Mouse (Mus musculus): ENCODE results near the gene Amz1. TPM values are rescaled to one million over a fixed set of nuclear protein-coding genes. Genes with fewer than 3 reads are reported as not detected.

Amz1 gene
- total and polyA plus RNA-seq, 2 experiments, result 0.46 to 0.93 TPM

DNA sequence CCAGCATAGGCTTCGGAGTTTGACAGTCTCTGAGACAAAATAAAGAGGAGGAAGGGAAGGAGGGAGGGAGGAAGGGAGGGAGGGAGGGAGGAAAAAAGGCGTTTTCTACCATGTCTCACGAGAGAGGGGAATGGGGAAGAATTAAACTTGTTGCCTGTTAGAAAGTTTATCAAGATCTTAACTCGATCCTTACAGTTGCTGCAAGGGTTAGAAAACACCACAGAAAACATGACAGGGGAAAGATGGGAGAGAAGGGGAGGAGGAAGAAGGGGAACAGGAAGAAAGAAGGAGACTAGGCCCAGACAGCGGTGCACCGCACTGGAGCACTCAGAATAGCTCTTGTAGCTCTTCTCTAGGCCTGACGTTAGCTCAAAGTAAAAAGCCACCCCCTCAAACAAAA, 48.2 kb downstream of the Amz1 start:
- 73% methylated on average over 7 of the region's 7 CpGs for WGBS
- Histone ChIP-seq H3K9ac (ENCODE audit: low read depth, low read length) (no peak overlapping the region), H3K27me3 (ENCODE audit: control insufficient read depth, insufficient read depth, low read length) (no peaks in the 10 kb centered on the region), H3K79me2 (ENCODE audit: control insufficient read depth, insufficient read depth, low read length) (peaks cover 18% of the 10 kb centered on the region; the same call in 1 of the 2 replicates), H3K4me3 (ENCODE audit: insufficient read depth, low read depth, low read length) (no peak overlapping the region), H3K27ac (replicated peaks; ENCODE audit: insufficient read depth, low read depth, low read length) (peak overlapping the region; percentile 39; the same call in 1 of the 2 replicates), H3K4me1 (ENCODE audit: control insufficient read depth, insufficient read depth, low read length) (peaks cover 13% of the 10 kb centered on the region), H3K36me3 (ENCODE audit: control insufficient read depth, insufficient read depth, low read length) (peaks cover 8% of the 10 kb centered on the region)
- DNase-seq (ENCODE audit: extremely low read depth, low read depth, low spot score), result no peak
- TF ChIP-seq CTCF (IDR thresholded peaks at IDR 0.05; ENCODE audit: low read depth, low read length), result no peak
- TF ChIP-seq POLR2A (IDR thresholded peaks at IDR 0.05; ENCODE audit: extremely low read depth, insufficient read depth, low read length), result no peak

DNA sequence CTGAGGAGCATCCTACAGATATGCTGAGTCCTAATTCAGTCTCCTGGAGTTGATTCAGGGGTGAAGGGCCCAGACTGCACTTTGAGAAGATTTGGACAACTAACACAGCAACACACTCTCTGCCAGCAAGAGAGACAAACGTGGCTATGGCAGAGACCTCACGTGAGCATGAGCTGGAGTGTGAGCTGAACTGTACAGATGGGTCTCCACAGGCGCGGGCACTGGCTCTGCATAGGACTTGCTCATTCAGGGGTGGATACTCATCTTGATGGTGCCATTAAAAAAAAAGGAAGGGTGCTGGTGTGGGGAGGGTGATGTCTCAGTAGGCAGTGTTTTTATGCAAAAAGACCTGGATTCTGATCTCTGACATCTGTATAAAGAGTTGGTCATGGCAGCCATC, 51.2 kb downstream of the Amz1 start:
- TF ChIP-seq POLR2A (IDR thresholded peaks at IDR 0.05; ENCODE audit: extremely low read depth, insufficient read depth, low read length), result no peak
- no peak for TF ChIP-seq CTCF (IDR thresholded peaks at IDR 0.05; ENCODE audit: low read depth, low read length)
- 82% methylated on average over 4 of the region's 4 CpGs for WGBS
- H3K36me3 ChIP-seq (ENCODE audit: control insufficient read depth, insufficient read depth, low read length), result peaks cover 20% of the 10 kb centered on the region
- 0 out of 2 replicates have a peak, but pooled peaks cover 2% of the 10 kb centered on the region for H3K4me1 ChIP-seq (ENCODE audit: control insufficient read depth, insufficient read depth, low read length)
- DNase-seq (ENCODE audit: extremely low read depth, low read depth, low spot score), result no peak
- no peaks in the 10 kb centered on the region for H3K27me3 ChIP-seq (ENCODE audit: control insufficient read depth, insufficient read depth, low read length)
- H3K9ac ChIP-seq (ENCODE audit: low read depth, low read length), result no peak overlapping the region
- peaks cover 25% of the 10 kb centered on the region; the same call in 1 of the 2 replicates for H3K79me2 ChIP-seq (ENCODE audit: control insufficient read depth, insufficient read depth, low read length)
- H3K27ac ChIP-seq (replicated peaks; ENCODE audit: insufficient read depth, low read depth, low read length), result no peak overlapping the region
- H3K4me3 ChIP-seq (ENCODE audit: insufficient read depth, low read depth, low read length), result no peak overlapping the region

DNA sequence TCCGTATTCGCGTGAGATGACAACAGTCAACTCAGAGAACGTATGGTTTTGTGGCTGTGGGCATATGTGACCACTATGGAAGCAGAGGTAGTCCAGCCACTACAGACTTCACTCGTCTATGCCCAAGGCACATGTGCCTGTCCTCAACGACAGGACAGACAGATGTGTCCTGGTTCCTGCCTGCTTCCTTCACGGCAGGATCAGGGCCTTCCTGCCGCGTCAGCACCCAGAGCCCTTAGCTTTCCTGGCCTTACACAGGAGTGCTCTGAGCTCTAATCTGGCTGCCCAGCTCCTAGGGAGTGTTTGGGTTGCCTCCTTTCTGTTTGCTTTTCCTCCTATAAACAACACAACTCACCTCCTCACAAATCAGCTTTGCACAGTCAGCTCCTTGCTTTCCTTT, 53.0 kb downstream of the Amz1 start:
- H3K27ac ChIP-seq (replicated peaks; ENCODE audit: insufficient read depth, low read depth, low read length), result peak overlapping the region; percentile 15; the same call in 1 of the 2 replicates
- no peak for DNase-seq (ENCODE audit: extremely low read depth, low read depth, low spot score)
- WGBS, result 74% methylated on average over 9 of the region's 9 CpGs
- no peak overlapping the region for H3K4me3 ChIP-seq (ENCODE audit: insufficient read depth, low read depth, low read length)
- no peak overlapping the region for H3K9ac ChIP-seq (ENCODE audit: low read depth, low read length)
- H3K79me2 ChIP-seq (ENCODE audit: control insufficient read depth, insufficient read depth, low read length), result peaks cover 34% of the 10 kb centered on the region; the same call in 1 of the 2 replicates
- H3K4me1 ChIP-seq (ENCODE audit: control insufficient read depth, insufficient read depth, low read length), result 0 out of 2 replicates have a peak, but pooled peaks cover 2% of the 10 kb centered on the region
- TF ChIP-seq CTCF (IDR thresholded peaks at IDR 0.05; ENCODE audit: low read depth, low read length), result no peak
- H3K36me3 ChIP-seq (ENCODE audit: control insufficient read depth, insufficient read depth, low read length), result peaks cover 31% of the 10 kb centered on the region
- H3K27me3 ChIP-seq (ENCODE audit: control insufficient read depth, insufficient read depth, low read length), result no peaks in the 10 kb centered on the region

DNA sequence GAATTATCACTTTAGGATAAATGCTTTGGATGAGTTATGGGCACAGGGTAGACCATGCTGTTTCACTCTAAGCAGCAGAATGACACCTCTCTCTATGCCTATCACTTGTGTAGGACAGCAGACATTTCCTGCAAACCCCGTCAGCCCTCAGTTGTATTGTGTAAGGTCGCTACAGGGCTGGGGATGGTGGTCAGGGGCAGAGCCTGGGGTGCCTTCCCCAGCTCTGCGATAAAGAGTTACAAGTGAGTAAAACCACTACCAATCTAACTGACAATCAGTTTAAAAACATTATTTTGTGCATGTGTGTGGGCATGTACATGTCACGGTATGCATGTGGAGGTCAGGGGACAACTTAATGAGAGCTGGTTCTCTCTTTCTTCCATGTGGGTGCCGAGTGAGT, 57.2 kb downstream of the Amz1 start:
- DNase-seq (ENCODE audit: extremely low read depth, low read depth, low spot score), result no peak
- H3K4me3 ChIP-seq (ENCODE audit: insufficient read depth, low read depth, low read length), result no peak overlapping the region
- peaks cover 38% of the 10 kb centered on the region; the same call in 1 of the 2 replicates for H3K79me2 ChIP-seq (ENCODE audit: control insufficient read depth, insufficient read depth, low read length)
- H3K36me3 ChIP-seq (ENCODE audit: control insufficient read depth, insufficient read depth, low read length), result peaks cover 53% of the 10 kb centered on the region
- WGBS, result 92% methylated on average over 5 of the region's 5 CpGs
- no peak overlapping the region for H3K27ac ChIP-seq (replicated peaks; ENCODE audit: insufficient read depth, low read depth, low read length)
- H3K4me1 ChIP-seq (ENCODE audit: control insufficient read depth, insufficient read depth, low read length), result 0 out of 2 replicates have a peak, but pooled peaks cover 1% of the 10 kb centered on the region
- TF ChIP-seq POLR2A (IDR thresholded peaks at IDR 0.05; ENCODE audit: extremely low read depth, insufficient read depth, low read length), result no peak
- TF ChIP-seq CTCF (IDR thresholded peaks at IDR 0.05; ENCODE audit: low read depth, low read length), result no peak
- H3K9ac ChIP-seq (ENCODE audit: low read depth, low read length), result no peak overlapping the region
- H3K27me3 ChIP-seq (ENCODE audit: control insufficient read depth, insufficient read depth, low read length), result no peaks in the 10 kb centered on the region

DNA sequence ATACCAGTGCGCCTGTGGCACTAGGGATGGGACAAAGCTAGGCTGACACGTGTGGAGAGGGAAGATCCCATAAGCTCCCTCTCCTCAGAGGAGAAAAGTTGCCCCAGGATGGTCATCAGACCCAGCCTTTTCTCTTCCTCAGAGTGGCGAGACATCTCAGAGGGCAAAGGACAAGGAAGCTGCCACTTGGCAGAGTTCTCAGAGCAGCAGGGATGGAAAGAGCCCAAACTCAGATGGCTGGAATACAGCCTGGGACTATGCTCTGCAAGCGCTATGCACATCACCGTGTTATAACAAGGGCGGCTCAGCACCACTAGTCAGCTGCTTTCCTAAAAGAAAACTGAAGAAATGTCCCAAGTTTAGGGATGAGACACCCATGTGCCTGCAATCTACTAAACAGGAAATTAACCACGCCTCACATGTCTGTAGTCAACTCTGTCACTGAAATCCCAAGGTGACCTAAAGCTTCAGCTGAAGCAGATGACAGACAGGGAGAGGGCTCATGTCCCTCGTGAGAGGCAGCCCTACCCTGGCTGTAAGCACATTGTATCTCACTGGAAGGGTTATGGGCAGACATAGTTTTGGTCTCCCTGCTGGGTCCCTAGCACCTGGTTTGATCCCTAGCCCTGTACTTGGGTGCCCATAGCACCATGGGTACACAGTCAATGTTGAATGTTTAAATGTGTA, 58.1 kb downstream of the Amz1 start:
- peaks cover 47% of the 10 kb centered on the region; the same call in 1 of the 2 replicates for H3K79me2 ChIP-seq (ENCODE audit: control insufficient read depth, insufficient read depth, low read length)
- no peak for DNase-seq (ENCODE audit: extremely low read depth, low read depth, low spot score)
- 78% methylated on average over 8 of the region's 8 CpGs for WGBS
- no peaks in the 10 kb centered on the region for H3K27me3 ChIP-seq (ENCODE audit: control insufficient read depth, insufficient read depth, low read length)
- no peak overlapping the region for H3K27ac ChIP-seq (replicated peaks; ENCODE audit: insufficient read depth, low read depth, low read length)
- peaks cover 52% of the 10 kb centered on the region for H3K36me3 ChIP-seq (ENCODE audit: control insufficient read depth, insufficient read depth, low read length)
- H3K9ac ChIP-seq (ENCODE audit: low read depth, low read length), result no peak overlapping the region
- TF ChIP-seq POLR2A (IDR thresholded peaks at IDR 0.05; ENCODE audit: extremely low read depth, insufficient read depth, low read length), result no peak
- TF ChIP-seq CTCF (IDR thresholded peaks at IDR 0.05; ENCODE audit: low read depth, low read length), result no peak
- no peak overlapping the region for H3K4me3 ChIP-seq (ENCODE audit: insufficient read depth, low read depth, low read length)
- 0 out of 2 replicates have a peak, but pooled peaks cover 1% of the 10 kb centered on the region for H3K4me1 ChIP-seq (ENCODE audit: control insufficient read depth, insufficient read depth, low read length)

DNA sequence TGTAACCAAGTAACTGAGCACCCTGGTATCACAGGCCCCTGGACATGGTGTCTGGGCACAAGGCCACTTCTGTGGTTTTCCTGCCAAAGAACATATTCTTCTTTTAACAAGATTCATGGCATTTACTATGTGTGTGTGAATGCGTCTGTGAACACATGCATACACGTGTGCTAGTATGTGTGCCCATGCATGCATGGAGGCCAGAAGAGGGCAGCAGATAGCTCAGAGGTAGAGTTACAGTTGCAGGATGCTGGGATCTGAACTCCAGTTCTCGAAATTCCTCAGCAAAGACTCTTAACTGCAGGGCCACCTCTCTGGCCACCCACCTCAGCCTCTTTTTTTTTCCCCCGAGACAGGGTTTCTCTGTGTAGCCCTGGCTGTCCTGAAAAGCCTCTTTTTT, 59.6 kb downstream of the Amz1 start:
- DNase-seq (ENCODE audit: extremely low read depth, low read depth, low spot score), result no peak
- H3K79me2 ChIP-seq (ENCODE audit: control insufficient read depth, insufficient read depth, low read length), result peaks cover 50% of the 10 kb centered on the region; the same call in 1 of the 2 replicates
- no peak overlapping the region for H3K9ac ChIP-seq (ENCODE audit: low read depth, low read length)
- peak; percentile 45; the same call in 1 of the 2 replicates for TF ChIP-seq CTCF (IDR thresholded peaks at IDR 0.05; ENCODE audit: low read depth, low read length)
- TF ChIP-seq POLR2A (IDR thresholded peaks at IDR 0.05; ENCODE audit: extremely low read depth, insufficient read depth, low read length), result no peak
- H3K27me3 ChIP-seq (ENCODE audit: control insufficient read depth, insufficient read depth, low read length), result no peaks in the 10 kb centered on the region
- 95% methylated on average over 4 of the region's 4 CpGs for WGBS
- H3K4me1 ChIP-seq (ENCODE audit: control insufficient read depth, insufficient read depth, low read length), result 0 out of 2 replicates have a peak, but pooled peaks cover 1% of the 10 kb centered on the region
- no peak overlapping the region for H3K27ac ChIP-seq (replicated peaks; ENCODE audit: insufficient read depth, low read depth, low read length)
- H3K36me3 ChIP-seq (ENCODE audit: control insufficient read depth, insufficient read depth, low read length), result peaks cover 47% of the 10 kb centered on the region
- no peak overlapping the region for H3K4me3 ChIP-seq (ENCODE audit: insufficient read depth, low read depth, low read length)
